Mouse (Mus musculus) gastrocnemius, postnatal 10 days (tissue): ENCODE measurements around the gene Papola. TPM values are rescaled to one million over a fixed set of nuclear protein-coding genes. Genes with fewer than 3 reads are reported as not detected.

Source experiments
- DNase-seq: peaks from one replicate; pipeline ENCODE4 v3.0.0; 2021; ENCODE audit warnings: mixed read lengths
- microRNA-seq, 2 experiments: library from miRNA; unstranded; fragments of <30 nt; microRNA quantifications; one replicate each; pipeline ENCODE4 v1.2.0; 2021
- total RNA-seq, 2 experiments: library from RNA; stranded (reverse); gene quantifications; 2 replicates each; pipeline ENCODE4 v1.2.3; 2021

The Papola gene
- total RNA-seq, 2 experiments from 2014 or later: 87.5 to 97.4 TPM

- no peak for DNase-seq
Measured at GRCm38 (mm10) chr12:105863436-105863835, 78.9 kb downstream of the Papola start.

DNA sequence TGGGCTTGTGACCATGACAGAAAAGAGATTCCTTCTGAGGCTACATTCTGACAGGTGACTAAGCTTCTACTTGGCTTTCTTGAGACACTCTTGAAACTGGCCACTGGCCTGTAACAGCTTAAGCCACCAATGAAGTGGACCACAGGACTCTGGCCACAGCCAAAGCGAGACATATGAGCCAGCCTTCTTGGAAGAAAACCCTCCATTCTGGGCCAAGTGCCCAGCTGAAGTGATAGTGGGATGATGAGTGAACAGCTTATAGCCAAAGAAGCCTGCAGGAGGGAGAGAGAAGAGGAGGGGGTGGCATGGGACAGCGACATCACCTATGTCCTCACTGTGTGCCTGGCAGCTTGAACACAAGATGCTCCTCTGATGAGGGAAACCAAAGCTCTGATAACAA, 83.2 kb downstream of the Papola start:
- no peak for DNase-seq

- no peak for DNase-seq
Measured at GRCm38 (mm10) chr12:105869242-105869641, 84.7 kb downstream of the Papola start.

DNA sequence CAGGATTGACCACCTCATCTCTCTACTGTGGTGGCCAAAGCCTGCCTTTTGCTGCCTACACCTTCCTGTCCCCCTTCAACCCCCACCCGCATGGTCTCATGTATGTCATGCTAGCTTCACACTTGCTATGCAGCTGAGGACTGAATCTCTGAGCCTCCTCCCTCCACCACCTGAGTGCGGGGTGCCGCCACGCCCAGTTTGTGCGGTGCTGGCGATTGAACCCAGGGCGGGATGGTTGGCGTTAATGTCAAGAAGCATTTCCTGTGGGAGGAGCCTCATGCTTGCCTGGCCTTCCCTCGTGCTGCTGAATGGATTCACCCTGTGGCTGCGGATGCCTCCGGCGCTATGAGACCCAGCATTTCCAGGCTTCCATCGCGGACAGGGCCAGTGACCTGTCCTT, 85.2 kb downstream of the Papola start:
- no peak for DNase-seq

DNA sequence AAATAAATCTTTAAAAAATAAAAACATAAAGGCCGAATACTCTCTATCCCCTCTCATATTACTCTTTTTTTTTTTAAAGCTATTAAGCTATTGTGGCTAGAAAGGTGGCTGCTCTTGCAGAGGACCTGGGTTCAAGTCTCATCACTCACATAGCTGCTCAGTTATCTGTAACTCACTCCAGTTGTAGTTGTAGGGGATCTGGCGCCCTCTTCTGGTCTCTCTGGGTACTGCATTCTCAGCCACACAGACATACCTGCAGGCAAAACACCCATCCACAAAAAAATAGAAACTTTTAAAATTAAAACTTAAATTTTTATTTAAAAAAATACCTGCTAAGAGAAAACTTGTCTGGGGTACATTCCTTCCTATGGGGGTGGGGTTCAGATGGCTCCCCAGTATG, 88.8 kb downstream of the Papola start:
- DNase-seq: no peak

DNA sequence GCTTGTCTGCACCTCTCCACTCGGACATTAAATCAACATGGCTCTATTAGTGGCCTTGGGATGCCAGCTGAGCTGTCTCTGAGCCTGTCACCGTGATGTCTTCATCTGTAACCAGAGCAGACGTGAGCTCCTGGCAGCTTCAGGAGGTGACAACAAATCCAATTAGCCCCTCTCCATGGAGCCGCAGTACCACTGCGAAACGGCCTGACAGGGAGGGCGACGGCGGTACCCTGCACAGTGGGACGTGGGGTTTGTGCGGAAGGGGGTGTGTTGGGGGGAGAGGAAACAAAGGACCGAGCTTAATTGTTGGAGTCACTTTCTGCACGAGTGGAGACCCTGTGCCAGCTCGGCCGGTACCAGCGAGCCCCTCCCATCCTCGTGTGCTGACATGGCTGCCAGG, 90.6 kb downstream of the Papola start:
- DNase-seq: no peak

DNA sequence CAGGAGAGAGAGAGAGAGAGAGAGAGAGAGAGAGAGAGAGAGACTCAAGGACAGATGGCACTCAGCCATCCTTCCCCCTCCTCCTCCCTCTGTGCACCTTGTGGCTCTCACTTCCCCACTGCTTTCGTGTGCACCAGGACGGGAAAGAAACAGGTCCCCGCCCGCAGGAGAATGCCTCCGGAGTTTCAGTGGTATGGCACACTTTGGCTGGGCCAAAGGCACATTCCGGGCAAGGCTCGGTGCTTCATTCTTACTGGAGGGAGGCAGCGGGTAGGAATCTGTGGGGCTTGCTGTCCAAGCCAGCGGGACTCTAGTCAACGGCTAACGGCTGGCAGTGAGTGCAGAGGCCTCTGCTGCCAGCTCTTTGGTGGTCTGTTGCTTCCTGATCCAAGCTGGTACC, 92.0 kb downstream of the Papola start:
- no peak for DNase-seq

GRCm38 (mm10) chr12:105876931-105877330, 92.4 kb downstream of the Papola start:
- no peak for DNase-seq

DNA sequence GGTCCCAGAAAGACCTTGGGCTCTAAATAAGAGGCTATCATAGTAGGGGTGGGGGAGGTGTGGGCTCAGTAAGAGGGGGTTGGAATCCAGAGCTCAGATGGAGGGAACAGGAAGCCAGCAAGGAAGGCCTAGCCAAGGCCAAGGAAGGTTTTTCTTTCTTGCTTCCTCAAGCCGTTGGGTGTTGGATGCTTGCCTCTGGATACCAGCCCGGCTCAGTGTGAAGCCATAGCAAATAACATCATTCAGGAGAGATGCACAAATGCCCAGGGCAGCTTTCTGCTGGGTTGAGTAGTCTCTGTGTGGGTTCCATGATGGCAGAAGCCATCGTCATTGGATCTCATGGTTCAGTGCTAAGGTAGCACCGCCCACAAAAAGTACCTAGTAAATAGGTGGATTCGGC, 94.3 kb downstream of the Papola start:
- DNase-seq: no peak

- no peak for DNase-seq
Measured at GRCm38 (mm10) chr12:105883799-105884514, 99.5 kb downstream of the Papola start.

DNA sequence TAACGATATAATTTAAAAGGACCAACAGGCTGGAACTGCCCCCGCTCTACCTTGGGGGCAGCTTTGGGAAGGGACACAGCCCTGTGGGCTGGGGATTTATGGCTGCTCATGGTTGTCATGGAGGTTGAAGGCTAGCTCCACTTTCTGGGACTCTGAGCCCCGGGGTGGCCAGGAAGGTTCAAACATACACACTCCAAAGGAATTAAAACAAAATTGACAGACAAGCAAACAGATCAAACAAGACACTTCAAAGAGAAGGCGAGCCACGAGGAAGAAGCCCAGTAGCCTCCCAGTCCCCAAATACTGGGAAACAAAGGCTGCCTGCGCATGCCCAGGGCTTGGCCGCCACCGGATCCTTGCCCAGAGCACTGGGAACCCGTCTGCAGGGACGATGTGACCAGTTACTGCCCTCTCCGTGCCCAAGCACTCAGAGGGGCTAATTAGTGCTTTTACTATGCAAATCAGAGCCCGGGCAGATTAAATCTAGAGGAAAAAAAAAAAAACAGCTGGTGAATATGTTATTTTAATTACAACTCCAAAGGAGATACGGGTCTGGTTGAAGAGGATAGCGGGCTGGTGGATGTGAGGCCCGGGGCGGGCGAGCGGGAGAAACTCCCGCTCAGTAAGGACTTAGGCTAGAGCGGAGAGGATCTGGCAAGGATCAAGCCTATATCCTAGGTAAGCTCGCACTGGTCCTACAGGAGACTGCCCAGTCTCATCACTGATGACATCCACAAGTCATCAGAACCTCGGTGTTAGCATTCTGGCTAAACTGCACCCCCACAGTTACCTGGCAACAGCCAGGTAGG, 100.2 kb downstream of the Papola start:
- no peak for DNase-seq

Small RNA genes lying within 50 kb of the gene (microRNA-seq; reads per million reads assigned to microRNA genes)
- 0 reads per million in 2 experiments for gene Gm22120

Other genes starting within 250 kb of the Papola start
- gene Bdkrb2, start 221.5 kb upstream of the Papola start, total RNA-seq: 1 to 10 TPM; 1.2 to 1.5 TPM
- under 1 TPM in 1 of 2 experiments, not detected in 1; 0.23 TPM for gene Bdkrb1, start 181.6 kb upstream of the Papola start, total RNA-seq
- 1 to 10 TPM; 6.6 to 7.7 TPM for gene Gskip, start 99.9 kb upstream of the Papola start, total RNA-seq
- gene Atg2b, start 99.5 kb upstream of the Papola start, total RNA-seq: 10 to 100 TPM; 14.9 to 18.7 TPM
- gene Ak7, start 78.7 kb upstream of the Papola start, total RNA-seq: not detected
- gene Vrk1, start 225.5 kb downstream of the Papola start, total RNA-seq: 10 to 100 TPM in 1 of 2 experiments, 1 to 10 TPM in 1; 9.1 to 10.5 TPM